Mouse (Mus musculus): ENCODE results near the gene Fam189a1.

The Fam189a1 gene

GRCm38 (mm10) chr7:64709520-64710262, 446.7 kb downstream of the Fam189a1 start:
- no peak for DNase-seq

- no peak for DNase-seq
Observed at GRCm38 (mm10) chr7:64708176-64708575, 448.2 kb downstream of the Fam189a1 start.
